Comparison of ENCODE assay signal across 9 mouse cellular contexts in the genomic region with DNA sequence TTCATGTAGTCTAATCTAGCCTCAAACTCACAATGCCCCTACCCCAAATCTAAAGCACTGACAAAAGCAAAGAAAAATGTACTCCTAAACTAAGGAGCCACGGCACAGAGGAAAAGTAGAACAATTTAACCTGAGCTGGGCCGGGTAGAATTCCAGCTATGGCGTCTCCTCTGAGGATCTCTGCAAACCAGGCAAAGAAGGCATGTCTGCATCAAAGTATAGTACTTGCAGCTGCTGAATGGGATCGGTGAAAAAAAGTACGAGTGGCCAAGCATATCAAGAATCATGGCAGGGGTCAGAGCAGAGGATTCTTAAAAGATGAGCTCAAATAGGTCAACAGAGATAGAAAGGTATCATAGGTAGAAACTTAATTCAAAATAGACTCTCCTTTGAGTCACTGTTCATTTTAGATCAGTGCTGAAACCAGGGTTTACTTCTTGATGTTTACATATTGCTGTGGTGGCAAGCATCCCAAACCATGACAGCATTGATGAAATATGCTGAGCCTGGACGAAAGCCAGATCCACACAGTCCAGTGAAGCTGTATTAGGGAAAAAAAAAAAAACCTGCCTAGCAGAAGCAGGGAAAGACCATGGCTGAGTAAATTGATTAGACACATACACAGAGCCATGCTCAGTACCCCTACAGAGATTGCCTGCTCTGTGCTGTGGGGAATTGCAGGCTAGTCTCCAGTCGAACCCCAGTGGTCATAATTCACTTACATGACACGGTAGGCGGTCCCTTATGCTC.
DNase-seq lines count a peak whose midpoint lies in the region; ATAC-seq lines count a peak whose summit lies in the region.
"Had no signal": no experiment of that assay in that cellular context is flagged by ENCODE, and none has a peak within 500 bp of the region (broad histone marks: within the 10 kb centered on the region; RNA-seq: fewer than 3 reads in every experiment).

No protein-coding gene starts in this region.

- no peak overlapping the region for H3K27ac ChIP-seq in forebrain, embryonic 16.5 days (ENCODE audit: low read length)
- no peak overlapping the region for H3K27ac ChIP-seq in neural tube, embryonic 13.5 days (replicated peaks)

- H3K9me3 ChIP-seq in forebrain, embryonic 16.5 days (ENCODE audit: control insufficient read depth, low read length): no peaks in the 10 kb centered on the region
- no peaks in the 10 kb centered on the region for H3K9me3 ChIP-seq in neural tube, embryonic 13.5 days

- no peaks in the 10 kb centered on the region for H3K36me3 ChIP-seq in forebrain, embryonic 16.5 days (ENCODE audit: control insufficient read depth, insufficient read depth)
- no peaks in the 10 kb centered on the region for H3K36me3 ChIP-seq in neural tube, embryonic 13.5 days

- no peak overlapping the region for H3K4me2 ChIP-seq in forebrain, embryonic 16.5 days (ENCODE audit: low read length)
- no peak overlapping the region for H3K4me2 ChIP-seq in neural tube, embryonic 13.5 days

- no peak overlapping the region for H3K4me3 ChIP-seq in forebrain, embryonic 16.5 days (replicated peaks; ENCODE audit: low read length)
- no peak overlapping the region for H3K4me3 ChIP-seq in neural tube, embryonic 13.5 days
- H3K4me3 ChIP-seq: myocyte had no signal

- H3K27me3 ChIP-seq in forebrain, embryonic 16.5 days (replicated peaks; ENCODE audit: control insufficient read depth, insufficient read depth, low read length): no peaks in the 10 kb centered on the region
- H3K27me3 ChIP-seq in neural tube, embryonic 13.5 days: no peaks in the 10 kb centered on the region

- peak; percentile 78 for ATAC-seq in forebrain, embryonic 16.5 days
- ATAC-seq in neural tube, embryonic 13.5 days (ENCODE audit: low read depth): peak; percentile 53; the same call in 1 of the 2 replicates
- no peak for ATAC-seq in megakaryocyte progenitor cell, adult 5-6 weeks (replicated peaks; ENCODE audit: poor library complexity)

- DNase-seq in heart, adult 18-20 months: peak; percentile 7 to 8
- DNase-seq in heart, adult 9 months (ENCODE audit: low spot score in 2 of 2): no peak
- peak; percentile 36 for DNase-seq in adrenal gland, adult 2 months
- DNase-seq in kidney, adult 9 months: peak; percentile 26
- no peak for DNase-seq in gastrocnemius, adult 18-20 months (ENCODE audit: low spot score)

- H3K9ac ChIP-seq in forebrain, embryonic 16.5 days (replicated peaks; ENCODE audit: low read depth, low read length): no peak overlapping the region
- no peak overlapping the region for H3K9ac ChIP-seq in neural tube, embryonic 13.5 days

- H3K4me1 ChIP-seq in forebrain, embryonic 16.5 days (replicated peaks; ENCODE audit: control insufficient read depth, insufficient read depth, low read length): 0 out of 2 replicates have a peak, but pooled peaks cover 2% of the 10 kb centered on the region
- peaks cover 8% of the 10 kb centered on the region; the same call in 1 of the 2 replicates for H3K4me1 ChIP-seq in neural tube, embryonic 13.5 days (replicated peaks)

- WGBS in forebrain, embryonic 16.5 days: 73% methylated on average over 9 of the region's 9 CpGs
- 58% methylated on average over 9 of the region's 9 CpGs for WGBS in neural tube, embryonic 13.5 days

Comparison
In these comparisons a context has a peak if more than half of its experiments do, and no peak if none do; other contexts are left out.
1. DNase-seq: peak in heart, adult 18-20 months (2 of 2), adrenal gland, adult 2 months (single experiment) and kidney, adult 9 months (single experiment); none in heart, adult 9 months (0 of 2) and gastrocnemius, adult 18-20 months (single experiment).